Mouse (Mus musculus) CH12.LX (cell line): ENCODE measurements at regions not wholly inside any gene's neighbourhood (a gene's known extent, or its start where the extent isn't known, plus 50 kb on each side); places are given as distances from the start of the nearest gene placed in this dataset.

Source experiments
- DNase-seq: peaks from one replicate; pipeline ENCODE4 v3.0.0-alpha.2; 2013; ENCODE audit errors: extremely low read depth
- H3K27ac ChIP-seq: 2 replicates; pipeline ENCODE4 v1.5.1; 2012; ENCODE audit warnings: low read depth, mild to moderate bottlenecking, control low read depth, moderate library complexity; ENCODE audit not compliant: insufficient read depth
- H3K27me3 ChIP-seq: replicated peaks from 2 replicates; pipeline ENCODE3; 2012; ENCODE audit warnings: inconsistent platforms
- H3K36me3 ChIP-seq, 2 experiments: replicated peaks in 1 of 2; 2 replicates each; pipeline versions ENCODE3 to v1.6.1; 2012; ENCODE audit warnings: inconsistent platforms in 1 of 2, low read length in 1 of 2, mild to moderate bottlenecking in 1 of 2, mixed read lengths in 1 of 2, moderate library complexity in 1 of 2; ENCODE audit not compliant: control insufficient read depth in 1 of 2, insufficient read depth in 1 of 2
- H3K4me1 ChIP-seq, 2 experiments: 2 replicates each; pipeline ENCODE4 v1.6.1; 2012; ENCODE audit warnings: inconsistent platforms in 1 of 2, moderate library complexity in 1 of 2; ENCODE audit not compliant: insufficient read depth in 2 of 2, control insufficient read depth in 1 of 2
- H3K4me2 ChIP-seq: 2 replicates; pipeline ENCODE4 v1.6.1; 2012; ENCODE audit warnings: low read depth, mild to moderate bottlenecking, control low read depth; ENCODE audit not compliant: poor library complexity, insufficient read depth, severe bottlenecking
- H3K4me3 ChIP-seq, 3 experiments: fragments of 150-350 bp in 1 of 3; sonication (generic) in 1 of 3; replicated peaks in 1 of 3; 2 replicates each; pipeline versions ENCODE3 to v1.5.1; 2011 to 2012; ENCODE audit warnings: low read depth in 2 of 3, low read length in 2 of 3, mild to moderate bottlenecking in 2 of 3, moderate library complexity in 2 of 3, control low read depth in 1 of 3, improper control_type of control experiment in 1 of 3, inconsistent platforms in 1 of 3, mixed read lengths in 1 of 3; ENCODE audit not compliant: poor library complexity in 1 of 3
- H3K79me2 ChIP-seq: replicated peaks from 2 replicates; pipeline ENCODE4 v1.6.1; 2012; ENCODE audit warnings: mild to moderate bottlenecking, moderate library complexity; ENCODE audit not compliant: control insufficient read depth, poor library complexity, insufficient read depth, severe bottlenecking; ENCODE audit errors: extremely low read depth
- H3K9ac ChIP-seq: 2 replicates; pipeline ENCODE4 v1.6.1; 2012; ENCODE audit warnings: low read depth, mild to moderate bottlenecking, control low read depth, moderate library complexity; ENCODE audit not compliant: insufficient read depth
- H3K9me3 ChIP-seq: replicated peaks from 2 replicates; pipeline ENCODE3; 2012; ENCODE audit warnings: low read length, inconsistent platforms, mixed read lengths
- BHLHE40 ChIP-seq: IDR thresholded peaks from 2 replicates; pipeline ENCODE4 v1.6.1; 2011; ENCODE audit warnings: mild to moderate bottlenecking, low read depth, low read length, improper control_type of control experiment
- CHD2 ChIP-seq: IDR thresholded peaks from 2 replicates; pipeline ENCODE4 v1.6.1; 2011; ENCODE audit warnings: low read length, improper control_type of control experiment
- CTCF ChIP-seq, 2 experiments: IDR thresholded peaks in 1 of 2; conservative IDR thresholded peaks in 1 of 2; 2 replicates each; pipeline ENCODE4 v1.5.1; 2011 to 2012; ENCODE audit warnings: low read depth in 2 of 2, low read length in 2 of 2, improper control_type of control experiment in 1 of 2, inconsistent platforms in 1 of 2, mild to moderate bottlenecking in 1 of 2, moderate library complexity in 1 of 2
- GABPA ChIP-seq: IDR thresholded peaks from 2 replicates; pipeline ENCODE4 v1.6.1; 2012; ENCODE audit warnings: low read depth, low read length, improper control_type of control experiment, inconsistent platforms; ENCODE audit not compliant: insufficient replicate concordance
- JUN ChIP-seq: IDR thresholded peaks from 2 replicates; pipeline ENCODE4 v1.6.1; 2011; ENCODE audit warnings: low read depth, mild to moderate bottlenecking, low read length, improper control_type of control experiment, moderate library complexity; ENCODE audit not compliant: insufficient read depth
- JUND ChIP-seq: conservative IDR thresholded peaks from 2 replicates; pipeline ENCODE4 v1.6.1; 2011; ENCODE audit warnings: low read depth, low read length, improper control_type of control experiment
- MAFK ChIP-seq: IDR thresholded peaks from 2 replicates; pipeline ENCODE4 v1.6.1; 2011; ENCODE audit warnings: low read length, improper control_type of control experiment; ENCODE audit not compliant: insufficient replicate concordance
- MAX ChIP-seq: IDR thresholded peaks from 2 replicates; pipeline ENCODE4 v1.6.1; 2011; ENCODE audit warnings: low read length, improper control_type of control experiment
- MEF2A ChIP-seq: IDR thresholded peaks from 2 replicates; pipeline ENCODE4 v1.6.1; 2014; ENCODE audit warnings: low read depth, mild to moderate bottlenecking, inconsistent platforms, low read length, improper control_type of control experiment, borderline replicate concordance
- MXI1 ChIP-seq: IDR thresholded peaks from 2 replicates; pipeline ENCODE4 v1.6.1; 2011; ENCODE audit warnings: mild to moderate bottlenecking, low read depth, low read length, improper control_type of control experiment
- PAX5 ChIP-seq: IDR thresholded peaks from 2 replicates; pipeline ENCODE4 v1.6.1; 2012; ENCODE audit warnings: low read length, inconsistent platforms, mixed read lengths
- POLR2A ChIP-seq: IDR thresholded peaks from 2 replicates; pipeline ENCODE4 v1.6.1; 2011; ENCODE audit warnings: low read depth, mild to moderate bottlenecking, improper control_type of control experiment, low read length
- POLR2AphosphoS2 ChIP-seq: IDR thresholded peaks from 2 replicates; pipeline ENCODE4 v1.6.1; 2011; ENCODE audit warnings: low read depth, low read length, improper control_type of control experiment
- RAD21 ChIP-seq: IDR thresholded peaks from 2 replicates; pipeline ENCODE4 v1.6.1; 2011; ENCODE audit warnings: low read depth, mild to moderate bottlenecking, low read length, improper control_type of control experiment, moderate library complexity
- RCOR1 ChIP-seq: conservative IDR thresholded peaks from 2 replicates; pipeline ENCODE4 v1.6.1; 2012; ENCODE audit warnings: low read depth, mild to moderate bottlenecking, inconsistent platforms, low read length, improper control_type of control experiment
- SIN3A ChIP-seq: IDR thresholded peaks from 2 replicates; pipeline ENCODE4 v1.6.1; 2012; ENCODE audit warnings: low read length, improper control_type of control experiment, inconsistent platforms
- SMC3 ChIP-seq: IDR thresholded peaks from 2 replicates; pipeline ENCODE4 v1.6.1; 2011; ENCODE audit warnings: low read depth, low read length, improper control_type of control experiment
- TBP ChIP-seq: conservative IDR thresholded peaks from 2 replicates; pipeline ENCODE4 v1.6.1; 2011; ENCODE audit warnings: low read depth, low read length, improper control_type of control experiment
- TCF12 ChIP-seq: IDR thresholded peaks from 2 replicates; pipeline ENCODE4 v1.6.1; 2014; ENCODE audit warnings: low read depth, mild to moderate bottlenecking, inconsistent platforms, low read length, improper control_type of control experiment
- UBTF ChIP-seq: IDR thresholded peaks from 2 replicates; pipeline ENCODE4 v1.6.1; 2012; ENCODE audit warnings: low read depth, mild to moderate bottlenecking, inconsistent platforms, low read length, improper control_type of control experiment, moderate library complexity
- dilution Hi-C: fragments of 300-500 bp; cut with MboI; formaldehyde crosslinking; loops from 2 replicates; pipeline ENCODE4 v1.14.3; 2020; ENCODE audit warnings: low sequenced_read_pairs; ENCODE audit not compliant: extremely low pct_unique_long_range_greater_than_20kb, extremely low pct_ligation_motif_present
- in situ Hi-C: fragments of 300-500 bp; cut with MboI; formaldehyde crosslinking; loops from 3 replicates; pipeline ENCODE4 v1.14.3; 2019; ENCODE audit warnings: low sequenced_read_pairs, low pct_ligation_motif_present, low pct_unique_long_range_greater_than_20kb, mixed read lengths

- Histone ChIP-seq H3K79me2 (no peaks in the 10 kb centered on the region), H3K9me3 (peaks cover 79% of the 10 kb centered on the region), H3K4me3 (no peak overlapping the region), H3K9ac (no peak overlapping the region), H3K36me3 (no peaks in the 10 kb centered on the region), H3K27ac (no peak overlapping the region), H3K4me1 (no peaks in the 10 kb centered on the region), H3K4me2 (no peak overlapping the region), H3K27me3 (no peaks in the 10 kb centered on the region)
- no peak for DNase-seq
- in situ Hi-C loops (no loop called here), dilution Hi-C loops (no loop called here)
- TF ChIP-seq SIN3A: no peak
- TF ChIP-seq BHLHE40: no peak
- no peak for TF ChIP-seq MAX
- no peak for TF ChIP-seq POLR2A
- no peak for TF ChIP-seq MXI1
- no peak for TF ChIP-seq RCOR1
- TF ChIP-seq RAD21: no peak
- TF ChIP-seq MEF2A: no peak
- no peak for TF ChIP-seq JUND
- TF ChIP-seq TCF12: no peak
- TF ChIP-seq CTCF (conservative IDR thresholded peaks at IDR 0.05 in 1 of 2, IDR thresholded peaks at IDR 0.05 in 1 of 2; ENCODE audit: low read depth in 2 of 2, low read length in 2 of 2): no peak
- TF ChIP-seq POLR2AphosphoS2: no peak
- TF ChIP-seq SMC3: no peak
- no peak for TF ChIP-seq TBP
Observed at GRCm38 (mm10) chr15:87102211-87102610, 441.9 kb upstream of the Fam19a5 start.

- H3K4me2 ChIP-seq: no peak overlapping the region
- dilution Hi-C loops (no loop called here), in situ Hi-C loops (no loop called here)
- H3K79me2 ChIP-seq: no peaks in the 10 kb centered on the region
- H3K9me3 ChIP-seq: peaks cover 88% of the 10 kb centered on the region
- no peak overlapping the region for H3K9ac ChIP-seq
- H3K4me3 ChIP-seq: no peak overlapping the region
- no peaks in the 10 kb centered on the region for H3K27me3 ChIP-seq
- H3K36me3 ChIP-seq: no peaks in the 10 kb centered on the region
- TF ChIP-seq MAFK (no peak), JUN (no peak), BHLHE40 (no peak), RCOR1 (no peak), CHD2 (no peak), UBTF (no peak), SIN3A (no peak), GABPA (no peak), MAX (no peak), SMC3 (no peak), PAX5 (no peak)
- no peak overlapping the region for H3K27ac ChIP-seq
- H3K4me1 ChIP-seq: no peaks in the 10 kb centered on the region
- no peak for DNase-seq
Observed at GRCm38 (mm10) chr15:87105951-87106350, 438.1 kb upstream of the Fam19a5 start.
